Mouse (Mus musculus): Measurements from ENCODE around the gene Hikeshi. TPM values are rescaled to one million over a fixed set of nuclear protein-coding genes. Genes with fewer than 3 reads are reported as not detected.

Hikeshi gene
- 96.3 and 97.2 TPM in 2 replicates for total RNA-seq (2015)
- total RNA-seq (2017), result 90.6 and 101 TPM in 2 replicates

- peak; percentile 98 for ATAC-seq (replicated peaks; ENCODE audit: poor library complexity)
Measured at GRCm38 (mm10) chr7:89940571-89941463, at the start of gene Hikeshi. Hikeshi (minus strand) TSS chr7:89941204.

GRCm38 (mm10) chr7:89984421-89984820 lies 43.4 kb upstream of the Hikeshi start:
- ATAC-seq (replicated peaks; ENCODE audit: poor library complexity), result no peak

GRCm38 (mm10) chr7:89983441-89983840 lies 42.4 kb upstream of the Hikeshi start:
- ATAC-seq (replicated peaks; ENCODE audit: poor library complexity), result no peak

- no peak for ATAC-seq (replicated peaks; ENCODE audit: poor library complexity)
Measured at GRCm38 (mm10) chr7:89981557-89981956, 40.6 kb upstream of the Hikeshi start.

DNA sequence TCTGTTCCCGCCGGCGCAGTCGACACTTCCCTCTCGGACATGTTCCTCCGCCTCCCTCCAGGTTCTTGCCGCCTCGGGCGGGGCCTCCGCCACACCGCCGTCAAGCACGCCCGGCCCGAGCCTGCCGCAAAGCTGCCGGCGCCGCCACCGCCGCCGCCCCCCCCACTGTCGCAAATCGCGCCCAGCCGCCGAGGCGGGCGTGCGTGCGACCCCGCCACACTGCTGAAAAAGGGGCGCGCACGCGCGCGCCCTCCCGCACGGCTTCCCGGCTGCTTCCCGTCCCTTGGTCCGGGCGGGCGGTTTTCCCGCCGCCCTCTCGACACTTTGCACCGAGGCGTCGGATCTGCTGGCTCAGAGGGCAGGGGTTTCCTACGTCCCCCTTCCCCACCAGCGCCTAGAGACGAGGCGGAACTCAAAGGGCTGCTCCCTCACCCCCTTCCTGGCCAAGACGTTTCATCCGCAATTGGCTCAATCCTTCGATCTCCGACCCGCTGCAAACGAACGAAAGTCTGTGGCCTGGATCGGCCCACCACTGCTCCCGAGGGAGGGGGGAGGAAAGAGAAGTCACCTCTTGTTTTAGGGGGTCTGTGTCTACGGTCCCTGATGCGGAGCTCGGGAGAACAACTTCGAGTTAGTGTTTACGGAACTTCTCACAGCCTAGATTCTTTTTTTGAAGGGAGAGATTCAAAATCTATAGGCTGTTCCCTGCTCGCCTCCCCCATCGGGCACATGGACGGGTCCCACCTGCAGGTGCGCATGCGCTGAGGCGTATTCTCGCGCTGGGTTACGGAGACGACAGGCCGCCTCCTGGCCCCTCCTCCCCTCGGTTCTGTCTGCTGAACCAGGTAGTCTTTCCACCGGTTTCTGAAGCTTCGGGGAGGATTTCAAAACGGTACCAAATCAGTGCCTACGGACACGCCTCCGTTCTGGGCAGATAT lies 39.8 kb upstream of the Hikeshi start, which contains the start of gene Eed:
TSS of gene Eed (minus strand) at position 499 of the 938 bp plus-strand sequence.
- ATAC-seq (replicated peaks; ENCODE audit: poor library complexity), result peak; percentile 81

DNA sequence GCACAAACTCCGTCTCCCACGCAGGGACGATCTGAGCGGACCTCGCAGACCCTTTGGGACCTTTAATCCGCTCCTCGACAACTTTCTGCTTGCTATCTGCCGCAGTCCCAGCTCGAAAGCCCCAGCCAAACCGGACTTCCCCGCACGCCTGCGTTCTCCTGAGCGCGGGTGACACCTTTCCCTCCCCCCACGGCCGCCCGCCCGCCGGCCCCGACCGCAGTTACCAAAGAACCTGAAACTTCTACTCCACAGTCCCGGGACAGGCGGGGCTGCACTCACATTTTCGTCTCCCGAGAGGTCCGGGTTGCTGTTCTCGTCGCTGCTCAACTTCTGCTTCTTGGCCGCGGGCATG lies 39.1 kb upstream of the Hikeshi start:
- no peak for ATAC-seq (replicated peaks; ENCODE audit: poor library complexity)

DNA sequence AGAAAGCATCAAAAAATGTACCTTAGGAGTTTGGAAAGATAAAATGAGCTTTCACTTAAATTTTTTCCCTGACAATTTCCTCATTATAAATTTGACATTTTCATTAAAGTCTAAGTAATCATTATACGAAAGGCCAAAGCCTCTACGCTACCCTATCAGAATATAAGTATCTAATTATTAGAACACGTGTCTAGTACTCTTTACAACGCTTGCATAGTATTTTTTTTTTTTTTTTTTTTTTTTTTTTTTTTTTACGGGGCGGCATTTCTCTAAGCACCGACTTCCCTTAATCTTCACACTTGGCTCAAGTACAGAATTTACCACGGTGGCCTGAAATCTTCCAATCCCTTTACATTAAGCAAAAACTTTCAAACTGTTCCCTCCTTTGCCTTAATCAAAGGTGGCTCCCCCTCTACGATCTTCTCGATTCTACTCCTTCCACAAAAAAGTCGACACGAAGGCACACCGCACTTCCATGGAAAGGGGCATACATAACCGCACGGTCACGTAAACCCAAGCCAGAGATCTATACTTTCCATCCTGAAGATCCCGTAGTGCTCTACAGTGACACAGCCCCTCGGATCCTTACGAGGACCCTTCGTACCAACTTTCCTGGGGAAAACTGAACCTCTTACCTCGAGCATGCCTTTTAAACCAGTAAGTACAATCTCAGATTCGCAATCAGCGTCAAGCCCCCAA lies 38.6 kb upstream of the Hikeshi start:
- ATAC-seq (replicated peaks; ENCODE audit: poor library complexity), result no peak

DNA sequence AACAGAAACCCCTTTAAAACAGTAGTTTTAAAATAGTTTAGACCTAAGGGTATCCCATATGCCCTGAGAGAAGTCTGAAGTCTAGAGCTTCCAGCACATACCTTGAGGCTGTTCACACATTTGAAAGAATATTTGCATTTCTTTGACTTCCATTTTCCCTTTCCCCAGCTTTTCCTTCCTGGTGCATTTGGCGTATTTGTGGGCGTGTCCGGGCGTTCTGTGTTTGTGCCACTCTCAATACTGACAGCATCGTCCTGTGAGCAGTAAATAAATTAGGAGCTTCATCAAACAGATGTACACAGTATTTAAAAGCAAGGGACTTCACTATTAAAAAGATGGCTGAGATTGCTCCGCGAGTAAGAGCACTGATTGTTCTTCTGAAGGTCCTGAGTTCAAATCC lies 35.8 kb upstream of the Hikeshi start:
- ATAC-seq (replicated peaks; ENCODE audit: poor library complexity), result no peak

DNA sequence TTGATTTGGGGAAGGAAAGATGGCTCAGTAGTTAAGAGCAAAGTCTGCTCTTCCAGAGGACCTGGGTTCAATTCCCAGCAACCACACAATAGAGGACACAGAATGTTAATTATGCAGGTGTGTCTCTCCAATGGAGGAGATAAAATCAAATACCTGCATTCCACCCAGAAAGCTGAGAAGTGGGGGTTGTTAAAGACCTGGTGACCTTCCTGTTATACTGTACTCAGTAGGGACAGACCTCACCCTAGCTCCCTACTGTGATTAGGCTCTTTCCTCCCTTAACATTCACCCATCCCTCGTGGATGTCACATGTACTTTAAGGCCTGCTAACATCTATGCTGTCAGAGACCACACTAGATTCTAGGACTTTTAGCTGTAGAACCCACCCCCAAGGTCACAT lies 34.6 kb upstream of the Hikeshi start:
- no peak for ATAC-seq (replicated peaks; ENCODE audit: poor library complexity)

GRCm38 (mm10) chr7:89967235-89967634 lies 26.2 kb upstream of the Hikeshi start:
- peak; percentile 32; the same call in 1 of the 2 replicates for ATAC-seq (replicated peaks; ENCODE audit: poor library complexity)

GRCm38 (mm10) chr7:89966771-89967170 lies 25.8 kb upstream of the Hikeshi start:
- ATAC-seq (replicated peaks; ENCODE audit: poor library complexity), result no peak

- ATAC-seq (replicated peaks; ENCODE audit: poor library complexity), result peak; percentile 91
Measured at GRCm38 (mm10) chr7:89963135-89963534, 22.1 kb upstream of the Hikeshi start.

DNA sequence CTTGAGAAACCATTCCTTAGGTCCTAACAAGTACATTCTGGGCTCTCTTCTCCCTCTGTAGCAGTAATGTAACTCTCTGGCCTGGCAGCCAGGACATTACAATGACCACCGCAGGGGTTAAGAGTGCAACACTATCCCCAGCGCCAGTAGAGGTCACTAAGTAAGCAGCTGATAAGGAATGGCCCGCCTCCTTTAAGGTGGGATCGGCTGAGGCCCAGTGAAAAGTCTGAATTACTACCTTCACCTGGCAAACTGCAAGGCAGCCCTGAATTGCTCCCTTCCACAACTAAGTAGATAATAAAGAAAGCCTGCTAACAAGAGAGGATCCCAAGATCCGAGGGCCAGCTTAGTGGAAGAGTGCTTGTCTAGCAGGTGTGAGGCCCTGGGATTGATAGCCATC lies 16.3 kb upstream of the Hikeshi start:
- ATAC-seq (replicated peaks; ENCODE audit: poor library complexity), result no peak

DNA sequence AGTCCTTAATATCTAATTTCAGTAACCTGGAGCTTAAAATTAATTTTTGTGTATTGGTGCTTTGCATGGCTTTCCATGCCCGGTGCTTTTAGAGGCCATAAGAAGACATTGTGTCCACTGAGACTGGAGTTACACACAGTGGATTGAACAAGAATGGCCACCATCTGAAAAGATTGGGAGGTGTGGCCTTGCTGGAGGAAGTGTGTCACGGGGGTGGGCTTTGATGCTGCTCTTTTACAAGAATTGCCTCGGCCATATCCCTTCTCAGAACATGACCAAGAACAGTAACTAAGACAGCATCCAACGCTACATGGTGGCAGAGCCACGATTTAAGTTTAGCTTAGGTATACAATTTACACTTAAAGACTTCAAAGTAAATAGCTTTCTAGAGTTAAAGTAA lies 13.3 kb upstream of the Hikeshi start:
- no peak for ATAC-seq (replicated peaks; ENCODE audit: poor library complexity)

- ATAC-seq (replicated peaks; ENCODE audit: poor library complexity), result no peak
Measured at GRCm38 (mm10) chr7:89949403-89949802, 8.4 kb upstream of the Hikeshi start.

DNA sequence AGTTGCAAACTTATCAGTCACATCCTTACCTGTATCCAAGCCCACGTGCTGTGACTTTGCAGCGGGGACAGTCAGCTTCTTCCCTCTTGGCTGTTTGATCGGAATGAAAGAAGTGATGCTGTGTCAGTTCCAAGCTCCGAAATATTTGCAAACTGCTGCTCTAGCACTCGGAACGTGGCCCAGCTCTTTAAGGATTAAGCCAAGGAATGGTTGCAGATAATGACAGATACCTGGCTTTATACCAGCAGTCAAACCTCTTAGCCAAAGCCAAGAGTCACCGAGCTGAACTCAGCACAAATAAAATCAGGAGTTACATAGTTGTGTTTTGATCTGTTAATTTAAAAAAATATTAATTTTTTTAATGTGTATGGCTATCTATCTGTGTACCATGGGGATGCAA lies 7.0 kb upstream of the Hikeshi start:
- no peak for ATAC-seq (replicated peaks; ENCODE audit: poor library complexity)

GRCm38 (mm10) chr7:89939497-89940353 lies 1.3 kb downstream of the Hikeshi start:
- no peak for ATAC-seq (replicated peaks; ENCODE audit: poor library complexity)

DNA sequence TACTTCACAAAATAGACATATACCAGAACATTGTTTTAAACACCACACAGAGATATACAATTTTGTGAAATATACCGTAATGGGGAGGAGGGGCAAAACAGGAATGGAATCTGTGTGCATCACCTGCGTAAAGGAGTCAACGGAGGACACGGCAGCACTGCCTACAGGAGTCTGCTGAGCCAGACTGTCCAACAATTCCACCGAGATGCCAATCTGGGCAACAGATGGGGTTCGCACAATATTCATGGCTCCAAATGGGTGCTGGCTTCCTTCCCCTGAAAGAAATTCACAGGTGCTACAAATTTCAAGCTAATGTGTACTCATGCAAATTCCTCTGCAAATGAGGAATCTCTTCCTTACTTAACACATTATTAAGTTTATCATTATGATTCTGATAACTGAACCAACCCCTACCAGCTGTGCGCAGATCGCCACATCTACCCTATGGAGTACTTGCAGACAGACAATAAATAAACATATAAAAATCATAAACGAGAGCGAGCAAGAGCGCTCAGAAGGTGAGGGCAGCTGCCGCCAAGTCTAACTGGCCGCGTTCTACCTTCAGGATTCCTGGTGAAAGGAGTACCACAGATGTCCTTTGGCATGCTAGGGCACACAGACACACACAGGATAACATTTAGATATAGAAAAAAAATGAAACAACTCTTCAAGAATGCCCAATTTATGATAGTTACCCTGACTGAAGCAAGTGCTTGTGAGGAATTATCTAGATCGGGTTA lies 17.4 kb downstream of the Hikeshi start:
- ATAC-seq (replicated peaks; ENCODE audit: poor library complexity), result no peak

DNA sequence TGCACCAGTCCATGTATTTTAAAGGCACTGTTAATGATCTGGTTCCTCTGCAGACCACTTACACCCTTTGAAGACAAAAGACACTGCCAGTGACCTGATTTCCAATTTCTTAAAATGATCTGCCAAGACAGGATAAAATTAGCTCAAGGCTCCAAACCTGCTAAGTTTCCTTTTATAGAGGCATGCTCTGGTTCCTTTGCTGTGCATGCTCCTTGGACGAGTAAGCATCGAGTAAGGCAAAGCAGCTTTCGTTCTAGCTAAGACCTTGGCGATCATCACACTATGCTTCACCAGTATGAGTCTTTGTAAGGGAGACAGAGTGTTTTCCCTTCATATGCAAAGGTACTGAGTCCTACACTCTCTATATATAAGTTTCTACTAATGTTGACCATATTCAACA lies 23.2 kb downstream of the Hikeshi start:
- ATAC-seq (replicated peaks; ENCODE audit: poor library complexity), result no peak

Data from megakaryocyte progenitor cell, adult 5-6 weeks (primary cell).